Mouse (Mus musculus): ENCODE results near the gene Gtse1.
A peak's percentile ranks its signal among the peaks of the same experiment; 100 is the strongest.

Gtse1 gene

DNA sequence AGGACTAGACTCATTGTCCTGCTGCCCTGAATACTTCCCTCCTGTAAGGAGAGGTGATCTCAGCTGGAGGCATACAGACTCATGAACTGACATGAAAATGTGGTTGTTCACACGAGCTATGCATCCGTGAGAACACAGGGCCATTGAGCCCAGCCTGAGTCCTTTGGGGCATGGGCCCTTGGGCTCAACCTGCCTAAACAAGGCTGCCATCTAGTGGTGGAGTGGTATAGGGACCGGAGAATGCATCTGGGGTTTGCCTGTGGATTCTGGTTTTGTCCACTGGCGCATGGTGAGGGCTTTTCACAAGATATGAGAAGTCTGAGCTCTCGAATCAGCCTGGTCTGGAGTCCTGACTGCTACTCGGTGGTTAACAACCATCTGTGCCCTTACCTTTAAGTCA lies 8.2 kb downstream of the Gtse1 start:
- DNase-seq (ENCODE audit: low spot score in 2 of 2): peak; percentile 40 to 63

- no peak for DNase-seq (ENCODE audit: low spot score in 2 of 2)
These were observed 17.8 kb downstream of the Gtse1 start for GRCm38 (mm10) chr15:85877336-85877735.

- DNase-seq (ENCODE audit: low spot score in 2 of 2): peak; percentile 86 to 89
These were observed 19.4 kb downstream of the Gtse1 start, which contains the start of gene Trmu for GRCm38 (mm10) chr15:85878848-85879497. TSS of gene Trmu (plus strand) at chr15:85879312.

- DNase-seq (ENCODE audit: low spot score in 2 of 2): no peak
These were observed 20.0 kb downstream of the Gtse1 start for GRCm38 (mm10) chr15:85879498-85879895.

DNA sequence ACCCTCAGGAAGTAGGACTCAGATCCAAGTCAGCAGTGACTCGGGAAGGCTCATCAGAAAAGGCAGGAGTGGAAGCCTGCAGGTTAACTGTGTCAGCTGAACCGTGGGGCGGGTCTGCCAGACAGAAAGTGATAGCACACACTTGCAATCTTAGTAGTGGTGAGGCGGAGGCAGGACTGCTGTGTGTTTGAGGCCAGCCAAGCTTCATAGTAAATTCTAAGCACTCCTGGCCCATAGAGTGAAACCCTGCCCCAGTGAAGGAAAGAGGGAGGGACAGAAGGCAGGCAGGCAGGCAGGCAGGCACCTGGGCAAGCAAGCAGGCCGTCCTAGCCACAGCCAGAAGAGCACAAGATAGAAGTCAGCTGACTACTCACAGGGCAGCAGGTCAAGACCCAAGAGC lies 26.1 kb downstream of the Gtse1 start:
- no peak for DNase-seq (ENCODE audit: low spot score in 2 of 2)

- no peak for DNase-seq (ENCODE audit: low spot score in 2 of 2)
These were observed 29.7 kb downstream of the Gtse1 start for GRCm38 (mm10) chr15:85889235-85889634.

DNA sequence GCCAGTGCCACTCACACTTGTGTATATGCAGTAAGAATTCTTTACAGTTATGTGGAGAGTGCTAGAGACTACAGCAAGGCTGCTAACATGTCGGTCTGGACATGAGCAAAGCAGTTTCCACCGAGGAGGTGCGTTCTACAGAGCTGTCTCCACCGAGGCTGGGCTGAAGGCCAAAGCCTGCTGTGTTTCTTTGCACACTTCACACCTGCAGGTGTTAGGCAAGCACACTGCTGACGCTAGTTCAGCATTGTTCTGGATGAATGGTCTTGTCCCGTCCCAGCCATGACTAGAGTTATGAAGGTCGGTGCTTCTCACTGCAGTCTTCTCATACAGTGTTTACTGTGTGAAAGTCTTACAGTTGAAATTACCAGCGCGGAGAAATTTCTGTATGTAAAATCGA lies 32.4 kb downstream of the Gtse1 start:
- DNase-seq (ENCODE audit: low spot score in 2 of 2): no peak

DNA sequence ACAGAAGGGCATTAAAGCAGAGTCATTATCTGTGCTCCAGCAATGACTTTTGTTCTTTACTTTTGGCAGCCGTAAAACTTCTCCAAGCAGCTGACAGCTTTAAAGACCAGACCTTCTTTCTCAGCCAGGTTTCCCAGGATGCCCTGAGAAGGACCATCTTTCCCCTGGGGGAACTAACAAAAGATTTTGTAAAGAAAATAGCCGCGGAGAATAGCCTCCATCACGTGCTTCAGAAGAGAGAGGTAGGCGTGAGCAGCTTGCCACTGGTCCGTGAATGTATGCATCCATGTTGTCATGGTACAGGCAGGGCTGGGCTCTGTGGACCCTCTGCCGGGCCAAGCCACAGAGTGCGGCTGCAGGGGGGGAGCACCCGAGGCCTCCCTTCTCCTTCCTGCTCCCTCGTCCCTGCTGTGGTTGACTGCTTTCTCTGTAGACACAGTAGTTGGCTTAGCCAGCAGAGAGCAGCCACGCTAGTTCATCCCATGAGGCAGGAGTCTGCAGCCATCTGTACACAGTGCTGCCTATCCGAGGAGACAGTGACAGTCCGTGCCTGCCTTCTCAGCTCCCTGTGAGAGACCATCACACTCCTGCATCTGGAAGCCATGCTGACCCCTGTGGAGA lies 33.1 kb downstream of the Gtse1 start:
- no peak for DNase-seq (ENCODE audit: low spot score in 2 of 2)

GRCm38 (mm10) chr15:85893871-85894270 lies 34.3 kb downstream of the Gtse1 start:
- no peak for DNase-seq (ENCODE audit: low spot score in 2 of 2)

GRCm38 (mm10) chr15:85896284-85896683 lies 36.7 kb downstream of the Gtse1 start:
- DNase-seq (ENCODE audit: low spot score in 2 of 2): peak; percentile 21 to 44

- DNase-seq (ENCODE audit: low spot score in 2 of 2): no peak
These were observed 37.6 kb downstream of the Gtse1 start for GRCm38 (mm10) chr15:85897113-85897512.

DNA sequence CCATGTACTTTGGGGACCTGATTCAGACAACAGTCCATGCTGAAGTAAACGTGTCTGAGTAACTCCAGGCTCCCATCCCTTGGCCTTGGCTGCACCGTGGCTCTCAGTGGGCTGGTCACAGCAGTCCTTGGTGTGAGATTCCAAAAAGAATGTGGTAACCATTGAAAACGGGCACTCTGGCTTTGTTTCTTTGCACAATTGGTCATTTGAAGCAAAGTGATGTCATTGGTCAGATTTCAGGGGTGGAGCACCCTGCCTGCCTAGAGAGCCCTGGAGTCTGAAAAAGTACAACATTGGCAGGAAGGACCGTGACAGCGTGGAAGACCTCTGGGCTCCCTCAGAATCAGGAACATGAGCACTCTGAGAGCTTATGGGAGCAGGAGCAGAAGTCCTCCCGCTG lies 39.9 kb downstream of the Gtse1 start:
- DNase-seq (ENCODE audit: low spot score in 2 of 2): no peak

- DNase-seq (ENCODE audit: low spot score in 2 of 2): no peak
These were observed 40.8 kb downstream of the Gtse1 start for GRCm38 (mm10) chr15:85900318-85900717.

DNA sequence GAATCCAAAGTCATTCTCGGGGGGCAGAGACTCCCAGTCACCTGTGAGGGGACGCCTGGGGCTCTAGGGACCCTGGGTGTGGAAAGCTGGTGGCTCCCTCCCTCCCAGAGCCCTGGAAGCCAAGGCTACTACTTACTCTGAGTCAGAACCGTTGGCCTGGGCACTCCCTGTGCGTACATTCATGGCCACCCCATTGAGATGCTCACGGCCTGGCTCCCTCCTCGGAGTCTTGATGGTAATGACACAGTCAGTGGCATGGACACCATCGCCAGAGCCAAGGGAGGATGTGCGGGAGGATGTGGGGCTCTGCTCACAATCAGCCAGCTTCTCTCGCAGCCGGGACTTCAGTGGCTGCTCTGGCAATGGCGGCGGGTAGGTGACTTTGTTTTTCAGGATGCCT lies 41.3 kb downstream of the Gtse1 start:
- no peak for DNase-seq (ENCODE audit: low spot score in 2 of 2)

DNA sequence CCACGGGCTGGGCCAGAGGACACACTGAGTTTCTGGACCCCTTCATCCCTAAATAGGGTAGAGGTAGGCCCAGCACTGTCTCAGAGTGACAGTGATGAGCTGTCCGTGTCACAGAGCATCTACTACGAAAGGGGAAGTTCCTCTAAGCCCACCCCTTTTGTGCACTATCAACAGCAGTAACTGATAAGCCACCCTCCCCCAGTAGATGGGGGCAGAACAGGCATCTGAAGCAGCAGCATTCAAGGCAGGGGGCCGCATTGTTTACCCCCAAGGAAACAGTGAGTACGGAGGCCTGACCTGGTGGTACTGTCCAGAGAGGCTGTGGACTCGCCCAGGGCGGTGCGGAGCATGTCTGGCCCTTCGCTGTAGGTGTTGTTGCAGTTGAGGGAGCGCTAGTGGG lies 43.0 kb downstream of the Gtse1 start:
- no peak for DNase-seq (ENCODE audit: low spot score in 2 of 2)

DNA sequence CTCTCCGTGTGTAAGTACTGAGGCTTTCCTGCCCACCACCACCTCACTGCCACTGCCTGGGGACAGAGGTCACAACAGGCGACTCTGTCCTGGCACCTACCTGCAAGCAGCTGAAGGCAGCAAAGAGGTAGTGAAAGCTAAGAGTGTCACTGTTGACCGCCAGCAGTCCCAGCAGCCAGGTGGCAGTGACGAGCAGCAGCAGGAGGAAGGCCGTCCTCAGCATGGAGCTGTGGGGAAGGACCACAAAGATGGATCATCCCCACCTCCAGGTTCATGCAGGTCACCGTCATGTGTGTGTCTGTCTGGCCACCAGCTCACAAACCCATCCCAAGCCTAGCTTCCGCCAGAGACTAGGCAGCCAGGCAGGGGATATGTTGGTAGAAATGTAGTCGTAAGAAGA lies 44.3 kb downstream of the Gtse1 start:
- no peak for DNase-seq (ENCODE audit: low spot score in 2 of 2)

- DNase-seq (ENCODE audit: low spot score in 2 of 2): no peak
These were observed 49.3 kb downstream of the Gtse1 start for GRCm38 (mm10) chr15:85908660-85909491.

GRCm38 (mm10) chr15:85909492-85909829 lies 49.9 kb downstream of the Gtse1 start:
- DNase-seq (ENCODE audit: low spot score in 2 of 2): no peak

GRCm38 (mm10) chr15:85909931-85910330 lies 50.4 kb downstream of the Gtse1 start:
- DNase-seq (ENCODE audit: low spot score in 2 of 2): no peak

GRCm38 (mm10) chr15:85913605-85914004 lies 54.1 kb downstream of the Gtse1 start:
- no peak for DNase-seq (ENCODE audit: low spot score in 2 of 2)

GRCm38 (mm10) chr15:85919191-85919891 lies 59.8 kb downstream of the Gtse1 start:
- DNase-seq (ENCODE audit: low spot score in 2 of 2): no peak

DNA sequence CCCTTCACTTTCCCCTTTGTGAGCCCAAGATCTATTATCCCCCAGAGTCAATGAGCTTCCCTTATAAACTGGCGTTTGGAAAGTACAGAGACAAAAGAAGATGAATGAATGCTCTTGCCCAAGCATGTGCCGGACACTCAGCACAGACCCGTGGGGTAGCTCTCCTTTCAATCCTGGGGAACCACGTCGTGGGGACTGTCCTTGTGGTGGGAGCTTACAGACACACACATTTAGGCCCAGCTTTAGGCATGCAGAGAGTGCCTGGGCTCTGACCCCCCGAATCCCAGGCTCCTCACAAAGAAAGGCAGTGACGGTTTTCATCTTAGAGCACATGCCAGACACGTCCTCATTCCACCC lies 60.3 kb downstream of the Gtse1 start:
- DNase-seq (ENCODE audit: low spot score in 2 of 2): no peak

Measured in heart, adult 9 months (tissue).